Mouse (Mus musculus) hindbrain, postnatal 0 days (tissue): ENCODE data around the gene Itgav. TPM values are rescaled to one million over a fixed set of nuclear protein-coding genes. Genes with fewer than 3 reads are reported as not detected.

ENCODE experiments used
- ATAC-seq: fragments of 200-750 bp; cut with Nextera tagmentation; 2 replicates; pipeline ENCODE4 v1.8.0; 2017; ENCODE audit warnings: mild to moderate bottlenecking, moderate TSS enrichment, moderate library complexity
- DNase-seq: peaks from one replicate; pipeline ENCODE4 v3.0.0-alpha.2; 2015; ENCODE audit warnings: low spot score
- H3K27ac ChIP-seq: fragments of 300-500 bp; sonication (generic); 2 replicates; pipeline ENCODE4 v1.5.1; 2014; ENCODE audit warnings: mild to moderate bottlenecking
- H3K27me3 ChIP-seq: fragments of 300-500 bp; sonication (generic); 2 replicates; pipeline ENCODE4 v1.6.1; 2014; ENCODE audit warnings: low read length, mixed read lengths; ENCODE audit not compliant: insufficient read depth
- H3K36me3 ChIP-seq: fragments of 300-500 bp; sonication (generic); 2 replicates; pipeline ENCODE4 v1.6.1; 2014; ENCODE audit warnings: low read length, mixed read lengths; ENCODE audit not compliant: insufficient read depth
- H3K4me1 ChIP-seq: fragments of 300-500 bp; sonication (generic); 2 replicates; pipeline ENCODE4 v1.6.1; 2014; ENCODE audit warnings: antibody characterized with exemption, low read length, mixed read lengths; ENCODE audit not compliant: insufficient read depth
- H3K4me2 ChIP-seq: fragments of 300-500 bp; sonication (generic); 2 replicates; pipeline ENCODE4 v1.6.1; 2014; ENCODE audit warnings: low read depth, mild to moderate bottlenecking, low read length, moderate library complexity, mixed read lengths
- H3K4me3 ChIP-seq: fragments of 300-500 bp; sonication (generic); 2 replicates; pipeline ENCODE4 v1.5.1; 2014; ENCODE audit warnings: low read length
- H3K9ac ChIP-seq: fragments of 300-500 bp; sonication (generic); replicated peaks from 2 replicates; pipeline ENCODE4 v1.6.1; 2014; ENCODE audit warnings: mild to moderate bottlenecking, low read length, moderate library complexity, mixed read lengths
- H3K9me3 ChIP-seq: fragments of 300-500 bp; sonication (generic); 2 replicates; pipeline ENCODE4 v1.6.1; 2016; ENCODE audit warnings: low read length, mixed read lengths
- CTCF ChIP-seq: IDR thresholded peaks from 2 replicates; pipeline ENCODE4 v1.5.1; 2016; ENCODE audit warnings: antibody characterized with exemption, control low read depth, low read depth
- WGBS: fragments of 180-500 bp; shearing (Covaris S2); extraction: QIAGEN DNeasy Blood & Tissue Kit; methylation state at CpG from one replicate; pipeline ENCODE4 v1.1.7; 2014; 5-methylcytosine and 5-hydroxymethylcytosine counted together
- polyA plus RNA-seq: library from polyadenylated mRNA; unstranded; fragments of >200 nt; fragmentation: Nextera tagmentation; extraction: Ambion mirVana; gene quantifications from 2 replicates; pipeline ENCODE4 v1.2.1, GENCODE M21; 2015
- total RNA-seq: library from RNA; depleted of rRNA; stranded (reverse); fragments of >200 nt; gene quantifications from 2 replicates; pipeline ENCODE4 v1.2.3, GENCODE M21; 2014

The Itgav gene
- total and polyA plus RNA-seq, 2 experiments from 2014 or later, result 30.8 to 47.4 TPM

- Histone ChIP-seq H3K36me3 (no peaks in the 10 kb centered on the region), H3K4me2 (no peak overlapping the region), H3K9ac (no peak overlapping the region), H3K9me3 (no peaks in the 10 kb centered on the region), H3K27me3 (no peaks in the 10 kb centered on the region), H3K27ac (no peak overlapping the region), H3K4me3 (no peak overlapping the region), H3K4me1 (no peaks in the 10 kb centered on the region)
- no peak for DNase-seq
- 83% methylated on average over 1 of the region's 1 CpGs for WGBS
- TF ChIP-seq CTCF, result no peak
- no peak for ATAC-seq
These were observed 42.7 kb downstream of the Itgav start for GRCm38 (mm10) chr2:83766878-83767277.

GRCm38 (mm10) chr2:83768311-83769047 is 44.3 kb downstream of the Itgav start:
- Histone ChIP-seq H3K4me2 (no peak overlapping the region), H3K36me3 (no peaks in the 10 kb centered on the region), H3K4me3 (no peak overlapping the region), H3K27ac (no peak overlapping the region), H3K9me3 (no peaks in the 10 kb centered on the region), H3K27me3 (no peaks in the 10 kb centered on the region), H3K4me1 (no peaks in the 10 kb centered on the region), H3K9ac (no peak overlapping the region)
- 86% methylated on average over 4 of the region's 4 CpGs for WGBS
- DNase-seq (no peak), ATAC-seq (no peak)
- no peak for TF ChIP-seq CTCF

GRCm38 (mm10) chr2:83771155-83771812 is 47.1 kb downstream of the Itgav start:
- peak; percentile 84 for TF ChIP-seq CTCF

GRCm38 (mm10) chr2:83791330-83792073 is 67.3 kb downstream of the Itgav start:
- ATAC-seq (peak; percentile 68; the same call in 1 of the 2 replicates), DNase-seq (peak; percentile 8)
- H3K27me3 ChIP-seq, result no peaks in the 10 kb centered on the region
- no peak overlapping the region for H3K4me3 ChIP-seq
- WGBS, result 61% methylated on average over 20 of the region's 20 CpGs
- no peaks in the 10 kb centered on the region for H3K36me3 ChIP-seq
- H3K27ac ChIP-seq, result no peak overlapping the region
- H3K4me2 ChIP-seq, result peak overlapping the region; percentile 27
- no peak for TF ChIP-seq CTCF
- H3K4me1 ChIP-seq, result no peaks in the 10 kb centered on the region
- no peaks in the 10 kb centered on the region for H3K9me3 ChIP-seq
- no peak overlapping the region for H3K9ac ChIP-seq

More at GRCm38 (mm10) chr2:83771155-83771812, 47.1 kb downstream of the Itgav start:
- no peaks in the 10 kb centered on the region for H3K4me1 ChIP-seq
- DNase-seq (peak; percentile 81), ATAC-seq (peak; percentile 71)
- WGBS, result 59% methylated on average over 7 of the region's 7 CpGs
- H3K27ac ChIP-seq, result no peak overlapping the region
- H3K4me2 ChIP-seq, result no peak overlapping the region
- no peak overlapping the region for H3K9ac ChIP-seq
- H3K36me3 ChIP-seq, result no peaks in the 10 kb centered on the region
- H3K9me3 ChIP-seq, result no peaks in the 10 kb centered on the region
- no peak overlapping the region for H3K4me3 ChIP-seq
- H3K27me3 ChIP-seq, result no peaks in the 10 kb centered on the region

- 58% methylated on average over 4 of the region's 4 CpGs for WGBS
- no peak overlapping the region for H3K27ac ChIP-seq
- ATAC-seq, result no peak; the same call in 1 of the 2 replicates
- no peaks in the 10 kb centered on the region for H3K27me3 ChIP-seq
- H3K36me3 ChIP-seq, result no peaks in the 10 kb centered on the region
- H3K4me2 ChIP-seq, result peak overlapping the region; percentile 27; the same call in 1 of the 2 replicates
- no peaks in the 10 kb centered on the region for H3K9me3 ChIP-seq
- H3K9ac ChIP-seq, result no peak overlapping the region
- H3K4me1 ChIP-seq, result no peaks in the 10 kb centered on the region
- H3K4me3 ChIP-seq, result no peak overlapping the region
- no peak for DNase-seq
- TF ChIP-seq CTCF, result no peak
These were observed 67.9 kb downstream of the Itgav start for GRCm38 (mm10) chr2:83792102-83792501.

- Histone ChIP-seq H3K9me3 (no peaks in the 10 kb centered on the region), H3K4me1 (no peaks in the 10 kb centered on the region), H3K27ac (no peak overlapping the region), H3K4me2 (no peak overlapping the region), H3K9ac (no peak overlapping the region), H3K4me3 (no peak overlapping the region), H3K36me3 (peaks cover 6% of the 10 kb centered on the region; the same call in 1 of the 2 replicates), H3K27me3 (no peaks in the 10 kb centered on the region)
- 89% methylated on average over 4 of the region's 4 CpGs for WGBS
- TF ChIP-seq CTCF, result no peak
- ATAC-seq (no peak), DNase-seq (no peak)
These were observed 71.6 kb downstream of the Itgav start for GRCm38 (mm10) chr2:83795766-83796165.
